Mouse (Mus musculus): Measurements from ENCODE around the gene Dlg2. TPM values are rescaled to one million over a fixed set of nuclear protein-coding genes. Genes with fewer than 3 reads are reported as not detected.

The Dlg2 gene
- total RNA-seq, 2 experiments from 2014 or later: not detected

- no peak for ATAC-seq (replicated peaks; ENCODE audit: low FRiP score, poor library complexity, severe bottlenecking)
Measured at GRCm38 (mm10) chr7:92186341-92186740, 1709.9 kb downstream of the Dlg2 start.

DNA sequence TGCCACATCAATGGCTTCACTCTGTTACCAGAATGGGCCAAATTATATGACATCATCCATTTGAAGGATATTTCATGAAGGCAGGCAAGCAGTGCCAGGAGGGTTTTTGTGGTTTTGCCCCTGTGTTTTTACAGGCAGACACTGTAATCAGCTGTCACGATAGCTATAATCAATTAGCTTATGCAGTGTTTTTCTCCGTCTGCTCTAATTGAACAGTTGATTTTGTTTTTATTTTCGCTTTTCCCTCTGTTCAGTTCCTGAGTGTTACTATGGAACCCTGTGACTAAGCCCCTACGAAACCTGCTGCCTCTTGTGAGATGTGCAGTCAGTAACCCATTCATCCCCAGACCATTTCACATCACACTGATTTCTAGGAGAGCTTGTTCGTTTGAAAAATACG is 1712.7 kb downstream of the Dlg2 start:
- ATAC-seq (replicated peaks; ENCODE audit: low FRiP score, poor library complexity, severe bottlenecking): no peak

GRCm38 (mm10) chr7:92196004-92196403 is 1719.5 kb downstream of the Dlg2 start:
- no peak for ATAC-seq (replicated peaks; ENCODE audit: low FRiP score, poor library complexity, severe bottlenecking)

GRCm38 (mm10) chr7:92197621-92198020 is 1721.1 kb downstream of the Dlg2 start:
- ATAC-seq (replicated peaks; ENCODE audit: low FRiP score, poor library complexity, severe bottlenecking): no peak

GRCm38 (mm10) chr7:92199131-92199530 is 1722.7 kb downstream of the Dlg2 start:
- no peak for ATAC-seq (replicated peaks; ENCODE audit: low FRiP score, poor library complexity, severe bottlenecking)

GRCm38 (mm10) chr7:92210701-92211100 is 1734.2 kb downstream of the Dlg2 start:
- ATAC-seq (replicated peaks; ENCODE audit: low FRiP score, poor library complexity, severe bottlenecking): no peak

GRCm38 (mm10) chr7:92213751-92214150 is 1737.3 kb downstream of the Dlg2 start:
- ATAC-seq (replicated peaks; ENCODE audit: low FRiP score, poor library complexity, severe bottlenecking): no peak

DNA sequence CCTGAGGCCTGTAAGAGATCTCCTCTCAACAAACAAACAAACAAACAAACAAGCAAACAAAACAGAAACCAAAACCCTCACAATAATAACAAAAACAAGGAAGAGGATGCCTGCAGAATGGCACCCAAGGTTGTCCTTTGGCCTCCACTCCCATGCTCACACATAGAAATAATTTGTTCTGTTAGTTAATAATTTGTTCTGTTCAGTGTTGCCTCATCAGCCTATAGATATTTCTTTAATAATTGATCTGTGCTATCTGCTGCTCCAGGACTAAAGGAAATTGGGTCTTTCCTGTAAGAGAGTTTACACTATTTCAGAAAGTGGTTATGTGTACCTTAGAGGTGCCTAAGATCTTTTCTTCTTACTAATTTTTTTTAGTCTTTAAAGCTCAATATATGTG is 1741.7 kb downstream of the Dlg2 start:
- no peak for ATAC-seq (replicated peaks; ENCODE audit: low FRiP score, poor library complexity, severe bottlenecking)

GRCm38 (mm10) chr7:92220619-92221018 is 1744.1 kb downstream of the Dlg2 start:
- ATAC-seq (replicated peaks; ENCODE audit: low FRiP score, poor library complexity, severe bottlenecking): no peak

DNA sequence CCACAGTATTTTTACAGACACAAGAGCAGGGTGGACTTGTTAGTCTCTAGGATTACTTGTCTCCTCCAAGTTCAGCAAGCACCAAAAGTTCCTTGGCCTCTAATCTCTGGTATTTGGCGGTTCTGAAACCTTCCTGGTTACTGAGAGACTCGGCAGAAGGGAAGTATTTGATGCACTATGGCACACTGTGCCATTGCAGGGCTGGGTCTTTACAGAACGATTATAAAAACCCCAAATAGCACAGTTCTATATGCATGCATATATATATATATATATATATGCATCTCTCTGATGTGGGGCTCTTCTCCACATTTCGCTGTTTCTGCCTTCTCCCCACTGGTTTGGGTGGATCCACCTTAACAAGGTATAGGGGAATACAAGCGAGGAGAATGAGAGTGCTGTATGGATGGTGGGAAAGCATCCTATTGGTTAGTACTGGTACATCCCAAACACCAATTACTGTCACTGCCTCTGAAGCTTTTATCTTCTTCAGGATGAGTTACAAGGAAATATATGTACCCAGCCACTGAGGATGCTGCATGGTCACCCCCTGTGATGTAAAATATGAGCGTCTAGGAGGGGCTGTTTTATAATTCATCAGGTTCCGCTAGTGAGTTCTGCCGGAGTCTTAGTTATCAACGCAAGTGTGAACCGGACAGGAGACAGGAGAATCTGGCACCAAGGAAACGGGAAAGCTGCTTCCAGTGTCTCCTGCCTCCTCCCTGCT is 1758.2 kb downstream of the Dlg2 start:
- ATAC-seq (replicated peaks; ENCODE audit: low FRiP score, poor library complexity, severe bottlenecking): no peak

DNA sequence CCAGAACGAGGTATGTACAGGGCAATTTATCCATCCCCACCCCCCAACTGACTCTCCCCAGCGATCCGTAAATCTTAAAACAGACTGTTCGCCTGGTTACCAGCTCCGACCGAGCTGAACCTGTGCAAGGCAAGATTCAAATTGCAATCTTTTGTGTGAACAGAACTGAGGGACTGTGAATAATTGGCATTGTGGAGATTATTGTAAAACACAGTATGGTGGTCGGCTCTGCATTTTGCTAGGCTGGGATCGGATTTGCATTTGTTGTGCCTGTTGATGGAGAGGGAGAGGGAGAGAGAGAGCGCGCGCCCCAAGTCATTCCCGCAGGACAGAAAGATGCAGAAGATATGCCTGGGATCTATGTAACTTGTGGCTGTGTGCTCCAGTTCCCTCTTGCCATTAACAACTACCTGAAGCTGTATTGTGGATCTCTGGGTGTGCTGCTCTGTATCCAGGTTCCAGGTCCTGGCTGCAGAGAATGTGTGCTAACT is 1759.1 kb downstream of the Dlg2 start:
- no peak for ATAC-seq (replicated peaks; ENCODE audit: low FRiP score, poor library complexity, severe bottlenecking)

GRCm38 (mm10) chr7:92240908-92241307 is 1764.4 kb downstream of the Dlg2 start:
- no peak for ATAC-seq (replicated peaks; ENCODE audit: low FRiP score, poor library complexity, severe bottlenecking)

DNA sequence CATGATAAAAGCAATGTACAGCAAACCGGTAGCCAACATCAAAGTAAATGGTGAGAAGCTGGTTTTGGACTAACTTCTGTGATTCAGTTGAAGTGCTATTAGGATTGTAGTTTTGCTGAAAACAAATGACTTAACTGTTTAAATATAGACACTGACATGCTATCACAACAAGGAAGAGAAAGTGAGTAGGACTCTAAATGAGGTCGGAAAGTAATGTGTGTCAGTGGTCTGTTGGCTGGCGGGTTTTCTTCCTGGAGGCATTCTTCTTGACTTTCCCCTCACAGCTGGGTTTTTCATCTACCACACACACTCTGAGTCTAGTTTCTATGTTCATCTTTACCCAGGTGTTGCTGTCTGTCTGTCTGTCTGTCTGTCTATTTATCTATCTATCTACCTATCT is 1771.1 kb downstream of the Dlg2 start:
- no peak for ATAC-seq (replicated peaks; ENCODE audit: low FRiP score, poor library complexity, severe bottlenecking)

GRCm38 (mm10) chr7:92248619-92249018 is 1772.1 kb downstream of the Dlg2 start:
- ATAC-seq (replicated peaks; ENCODE audit: low FRiP score, poor library complexity, severe bottlenecking): no peak

GRCm38 (mm10) chr7:92258148-92258547 is 1781.7 kb downstream of the Dlg2 start:
- ATAC-seq (replicated peaks; ENCODE audit: low FRiP score, poor library complexity, severe bottlenecking): no peak

DNA sequence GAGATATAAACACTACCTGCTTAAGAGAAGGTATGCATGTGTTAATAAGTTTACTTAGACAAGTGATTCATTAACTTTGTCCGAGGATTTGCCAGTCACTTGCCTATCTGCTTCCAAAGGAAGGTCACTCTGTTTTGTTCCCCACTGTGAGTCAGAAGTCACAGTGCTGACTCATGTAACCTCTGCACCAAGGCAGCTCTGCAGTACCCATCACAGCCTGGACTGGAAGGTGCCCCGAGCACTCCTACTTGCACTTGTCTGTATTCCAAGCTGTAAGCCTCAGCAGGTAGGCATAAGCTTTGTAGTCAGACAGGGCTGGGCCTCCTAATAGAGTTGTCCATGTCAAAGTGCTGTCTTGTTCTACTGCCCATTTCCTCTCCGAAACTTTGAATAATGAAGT is 1782.2 kb downstream of the Dlg2 start:
- no peak for ATAC-seq (replicated peaks; ENCODE audit: low FRiP score, poor library complexity, severe bottlenecking)

DNA sequence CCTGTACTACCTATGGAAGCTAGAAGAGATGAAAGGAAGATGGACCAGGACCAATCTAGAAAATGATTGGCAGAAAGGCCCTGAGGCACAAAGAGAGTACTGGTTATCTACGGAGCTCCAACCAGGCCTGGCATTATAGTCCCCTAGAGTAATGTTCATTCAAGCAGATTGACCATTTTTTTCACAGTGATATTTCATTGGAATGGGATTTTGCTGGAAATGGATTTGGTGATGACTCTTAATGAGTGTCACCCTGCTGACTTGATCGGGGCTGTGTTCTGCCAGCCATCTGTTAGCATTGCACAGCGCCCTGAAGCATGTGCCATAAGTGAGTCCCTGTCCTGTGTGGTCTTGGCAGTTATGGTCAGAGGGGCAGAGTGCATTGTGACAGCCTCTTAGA is 1787.9 kb downstream of the Dlg2 start:
- ATAC-seq (replicated peaks; ENCODE audit: low FRiP score, poor library complexity, severe bottlenecking): no peak

DNA sequence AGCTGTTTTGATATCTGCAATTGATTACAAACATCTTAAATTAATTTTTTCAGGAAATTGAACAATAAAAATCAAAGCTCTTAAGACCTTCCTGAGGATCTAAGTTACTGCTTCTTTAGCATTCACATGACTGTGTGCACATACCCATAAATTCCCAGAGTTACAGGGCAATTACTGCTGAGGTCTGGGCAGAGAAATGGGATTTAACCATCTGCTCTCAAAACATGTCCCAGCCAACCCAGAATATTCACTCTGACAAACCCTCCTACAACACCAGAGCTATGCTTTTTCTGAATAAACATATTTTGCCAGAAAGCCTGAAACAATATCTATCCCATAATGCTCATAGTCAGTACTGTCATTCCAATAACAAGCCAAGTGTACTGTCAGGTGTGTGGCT is 1788.5 kb downstream of the Dlg2 start:
- ATAC-seq (replicated peaks; ENCODE audit: low FRiP score, poor library complexity, severe bottlenecking): no peak

DNA sequence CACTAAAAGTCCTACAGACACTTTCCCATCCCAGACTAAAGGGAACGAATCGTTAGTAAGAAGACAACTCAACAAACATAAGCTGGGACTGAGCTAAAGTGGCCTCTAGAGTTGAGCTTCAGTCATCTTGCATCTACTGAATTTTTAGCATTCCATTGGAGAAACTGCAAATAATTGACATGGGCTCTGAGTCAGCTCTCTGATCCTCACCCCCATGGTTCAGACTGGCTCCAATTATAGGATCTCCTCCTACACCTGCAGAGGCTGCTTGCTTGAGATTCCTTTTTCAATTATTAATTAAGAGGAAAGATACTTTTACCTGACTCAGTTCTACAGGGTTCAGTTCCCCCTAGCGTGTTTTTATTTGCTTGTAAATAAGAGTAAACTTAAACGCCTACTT is 1798.9 kb downstream of the Dlg2 start:
- ATAC-seq (replicated peaks; ENCODE audit: low FRiP score, poor library complexity, severe bottlenecking): no peak

DNA sequence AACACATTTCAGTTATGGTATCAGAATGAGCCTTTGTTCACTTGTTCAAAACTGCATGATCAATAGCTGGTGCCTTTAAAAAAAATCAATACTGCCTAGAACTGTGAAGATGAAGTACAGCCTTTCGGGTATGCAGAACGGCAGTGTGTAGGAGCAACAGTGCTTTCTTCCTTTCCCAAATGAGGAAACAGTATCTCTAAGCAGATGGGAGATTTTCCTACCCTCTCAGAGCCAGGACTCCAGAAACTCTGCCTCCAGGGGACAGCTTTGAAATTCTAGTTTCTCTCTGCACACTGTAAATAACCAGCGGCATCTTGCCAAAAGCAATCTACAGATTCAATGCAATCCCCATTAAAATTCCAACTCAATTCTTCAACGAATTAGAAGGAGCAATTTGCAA is 1801.2 kb downstream of the Dlg2 start:
- no peak for ATAC-seq (replicated peaks; ENCODE audit: low FRiP score, poor library complexity, severe bottlenecking)

DNA sequence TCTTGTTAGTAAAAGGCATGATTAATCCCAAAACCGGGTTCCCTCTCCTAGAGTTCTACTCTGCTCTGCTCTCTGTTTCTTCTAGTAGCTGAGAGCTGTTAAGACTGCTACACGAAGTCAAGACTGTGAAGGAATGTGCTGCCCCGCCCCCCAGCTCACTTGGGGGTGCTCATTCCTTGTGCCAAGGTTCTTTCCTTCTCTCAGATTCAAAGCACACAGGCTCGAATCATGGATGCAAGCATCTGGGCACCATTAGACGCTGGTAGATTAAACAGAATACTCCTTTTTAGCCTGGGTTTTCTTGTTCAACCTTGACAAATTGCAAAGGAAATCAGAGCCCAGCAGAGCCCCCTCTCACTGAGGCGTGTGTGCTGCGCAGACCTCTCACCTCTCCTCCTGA is 1804.5 kb downstream of the Dlg2 start:
- ATAC-seq (replicated peaks; ENCODE audit: low FRiP score, poor library complexity, severe bottlenecking): no peak

DNA sequence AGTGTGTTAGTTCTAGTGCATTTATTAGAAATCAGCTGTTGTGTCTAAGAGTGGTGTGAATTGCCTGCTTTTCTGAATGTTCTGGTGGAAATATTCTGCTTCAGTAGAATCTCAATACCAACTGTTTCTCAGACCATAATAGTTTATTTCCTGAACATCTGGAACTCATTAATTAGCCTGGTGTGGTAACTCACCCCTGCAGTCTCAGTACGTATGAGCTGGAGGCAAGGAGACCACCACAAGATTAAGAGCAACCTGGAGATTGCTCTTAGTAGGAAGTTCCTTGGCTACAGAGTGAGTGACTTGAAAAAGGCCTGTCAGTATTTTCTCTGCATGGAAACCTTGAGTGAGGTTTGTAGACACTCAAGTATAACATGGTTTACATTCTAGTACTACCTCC is 1810.6 kb downstream of the Dlg2 start:
- no peak for ATAC-seq (replicated peaks; ENCODE audit: low FRiP score, poor library complexity, severe bottlenecking)

Data from erythroid progenitor cell, adult 5-6 weeks (primary cell).